In the genomic region with DNA sequence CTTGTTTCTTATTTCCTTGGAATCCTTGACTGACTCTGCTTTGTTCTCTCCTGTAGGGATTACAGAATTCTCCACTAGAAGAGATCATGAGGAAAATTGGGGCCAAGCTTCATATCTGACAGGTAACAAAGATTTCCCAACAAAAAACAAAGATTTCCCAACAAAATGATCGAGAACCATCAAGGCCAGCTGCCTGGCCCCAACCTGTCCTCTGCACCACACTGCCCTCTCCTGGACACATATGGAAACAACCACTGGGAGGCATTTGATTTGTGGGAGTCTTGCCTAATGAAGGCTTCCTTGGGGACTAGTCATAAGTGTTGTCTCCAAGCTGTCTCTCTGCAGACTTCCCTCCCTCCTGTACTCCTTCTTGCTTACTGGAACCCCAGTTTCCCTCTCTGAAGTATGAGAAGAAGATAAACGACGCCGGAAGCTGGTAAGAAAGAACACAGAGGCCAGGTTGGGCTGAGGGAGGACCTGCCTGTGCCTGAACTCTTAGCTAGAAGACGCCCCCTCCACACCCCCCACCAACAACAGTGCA, we compare ENCODE assay signal across 9 mouse cellular contexts. TPM values are rescaled to one million over a fixed set of nuclear protein-coding genes. Genes with fewer than 3 reads are reported as not detected.
DNase-seq lines count a peak whose midpoint lies in the region; ATAC-seq and TF ChIP-seq lines count a peak whose summit lies in the region.
"Had no signal": no experiment of that assay in that cellular context is flagged by ENCODE, and none has a peak within 500 bp of the region (broad histone marks: within the 10 kb centered on the region; RNA-seq: fewer than 3 reads in every experiment).

No protein-coding gene starts in this region.

- no peak overlapping the region for H3K9ac ChIP-seq in kidney, postnatal 0 days (ENCODE audit: low read depth, low read length)
- H3K9ac ChIP-seq: stomach, embryonic 15.5 days had no signal

- no peak overlapping the region for H3K4me2 ChIP-seq in kidney, postnatal 0 days (ENCODE audit: low read length)
- H3K4me2 ChIP-seq: stomach, embryonic 15.5 days had no signal

- no peaks in the 10 kb centered on the region for H3K36me3 ChIP-seq in kidney, postnatal 0 days (ENCODE audit: insufficient read depth, low read length)
- H3K36me3 ChIP-seq: stomach, embryonic 15.5 days had no signal

- 30% methylated on average over 5 of the region's 5 CpGs for WGBS in kidney, postnatal 0 days

- DNase-seq in heart, adult 11 months = peak; percentile 92
- DNase-seq in heart, postnatal 25 days (ENCODE audit: low spot score) = no peak
- DNase-seq in A20 (ENCODE audit: low read depth, low spot score) = peak; percentile 60
- DNase-seq in adipocyte (ENCODE audit: low spot score) = peak; percentile 89
- peak; percentile 86 for DNase-seq in embryo, embryonic 10.5 days (ENCODE audit: low spot score)
- DNase-seq in kidney, postnatal 0 days (ENCODE audit: low spot score) = peak; percentile 76
- DNase-seq in testis, postnatal 14 days (ENCODE audit: low spot score) = peak; percentile 43

- no peak overlapping the region for H3K27ac ChIP-seq in kidney, postnatal 0 days
- H3K27ac ChIP-seq: stomach, embryonic 15.5 days had no signal

- peak; percentile 94 for TF ChIP-seq CTCF in kidney, postnatal 0 days (IDR thresholded peaks at IDR 0.05; ENCODE audit: low read depth)

- no peaks in the 10 kb centered on the region for H3K9me3 ChIP-seq in kidney, postnatal 0 days (replicated peaks; ENCODE audit: low read length)
- H3K9me3 ChIP-seq: stomach, embryonic 15.5 days had no signal

- no peak for ATAC-seq in kidney, postnatal 0 days (replicated peaks; ENCODE audit: low FRiP score, low read depth)
- peak; percentile 54 for ATAC-seq in megakaryocyte progenitor cell, adult 5-6 weeks (replicated peaks; ENCODE audit: poor library complexity)

- H3K4me3 ChIP-seq in kidney, postnatal 0 days (replicated peaks; ENCODE audit: low read depth, low read length) = no peak overlapping the region
- H3K4me3 ChIP-seq: stomach, embryonic 15.5 days had no signal

- no peaks in the 10 kb centered on the region for H3K27me3 ChIP-seq in kidney, postnatal 0 days (ENCODE audit: insufficient read depth, low read length)
- H3K27me3 ChIP-seq: stomach, embryonic 15.5 days had no signal

- no peaks in the 10 kb centered on the region for H3K4me1 ChIP-seq in kidney, postnatal 0 days (replicated peaks; ENCODE audit: insufficient read depth, low read length)
- H3K4me1 ChIP-seq: stomach, embryonic 15.5 days had no signal

- intact Hi-C loops in heart, postnatal 25 days (cut with DNase I) = loop anchor here (2.0 kb wide), 2 partner anchors 47 to 533 kb away; no protein-coding TSS in a partner anchor

RNA-seq across cellular contexts. Expression of a gene that starts 19.8 kb away (rescaled TPM):
- total RNA-seq in heart, postnatal 25 days (2021) = 10 to 100 TPM; 32.7 to 41.8 TPM
- 75.6 and 77.9 TPM in 2 replicates for polyA plus RNA-seq in kidney, postnatal 0 days (2015; fragmentation: Nextera tagmentation; extraction: Ambion mirVana)
- 72.5 and 84.2 TPM in 2 replicates for total RNA-seq in megakaryocyte progenitor cell, adult 5-6 weeks (2015)
- total RNA-seq in megakaryocyte progenitor cell, adult 5-6 weeks (2017) = 63.4 and 70.0 TPM in 2 replicates
